Mouse (Mus musculus): Measurements from ENCODE around the gene Exosc9.
"Not testable (repeated sequence)": the region's sequence is repeated elsewhere in the genome, so short reads cannot be mapped to it uniquely, and the experiment has no call there.

- not testable (repeated sequence) for TF ChIP-seq POLR2A (IDR thresholded peaks at IDR 0.05; ENCODE audit: borderline replicate concordance, insufficient read depth, low read length); CTCF (IDR thresholded peaks at IDR 0.05; ENCODE audit: borderline replicate concordance, insufficient read depth, low read depth, low read length)
These were observed 47.4 kb downstream of the Exosc9 start for GRCm38 (mm10) chr3:36599773-36600172.
